Mouse (Mus musculus): ENCODE data around the gene Sp8.

Gene Sp8

GRCm38 (mm10) chr12:118848496-118849202 is 2.5 kb downstream of the Sp8 start:
- peak in 1 of 2 experiments; percentile 48 for DNase-seq (ENCODE audit: low spot score in 2 of 2)

GRCm38 (mm10) chr12:118849203-118849861 is 3.2 kb downstream of the Sp8 start:
- no peak for DNase-seq (ENCODE audit: low spot score in 2 of 2)

- DNase-seq (ENCODE audit: low spot score in 2 of 2) = no peak
Measured at GRCm38 (mm10) chr12:118849996-118850395, 3.9 kb downstream of the Sp8 start.

GRCm38 (mm10) chr12:118850851-118851410 is 4.8 kb downstream of the Sp8 start:
- DNase-seq (ENCODE audit: low spot score in 2 of 2) = no peak

GRCm38 (mm10) chr12:118853331-118853730 is 7.2 kb downstream of the Sp8 start:
- DNase-seq (ENCODE audit: low spot score in 2 of 2) = no peak

GRCm38 (mm10) chr12:118854401-118854800 is 8.3 kb downstream of the Sp8 start:
- DNase-seq (ENCODE audit: low spot score in 2 of 2) = no peak

GRCm38 (mm10) chr12:118854831-118855453 is 8.8 kb downstream of the Sp8 start:
- DNase-seq (ENCODE audit: low spot score in 2 of 2) = peak; percentile 39 to 67

- DNase-seq (ENCODE audit: low spot score in 2 of 2) = no peak
Measured at GRCm38 (mm10) chr12:118856151-118856550, 10.0 kb downstream of the Sp8 start.

- no peak for DNase-seq (ENCODE audit: low spot score in 2 of 2)
Measured at GRCm38 (mm10) chr12:118872673-118873072, 26.5 kb downstream of the Sp8 start.

- DNase-seq (ENCODE audit: low spot score in 2 of 2) = no peak
Measured at GRCm38 (mm10) chr12:118882790-118883189, 36.7 kb downstream of the Sp8 start.

- peak in 1 of 2 experiments; percentile 7 for DNase-seq (ENCODE audit: low spot score in 2 of 2)
Measured at GRCm38 (mm10) chr12:118887964-118888363, 41.8 kb downstream of the Sp8 start.

All from urinary bladder, adult 18-20 months (tissue).